Mouse (Mus musculus) lung, adult 2 months (tissue): ENCODE data around the gene Havcr2. TPM values are rescaled to one million over a fixed set of nuclear protein-coding genes. Genes with fewer than 3 reads are reported as not detected.
"Not testable (repeated sequence)": the region's sequence is repeated elsewhere in the genome, so short reads cannot be mapped to it uniquely, and the experiment has no call there.

Experiments used
- DNase-seq: peaks from one replicate; pipeline ENCODE4 v3.0.0; 2022
- H3K4me1 ChIP-seq: fragments of 200-500 bp; 2 replicates; pipeline ENCODE4 v1.6.1; 2011; ENCODE audit warnings: low read length; ENCODE audit not compliant: control insufficient read depth, insufficient read depth
- H3K4me3 ChIP-seq: fragments of 200-500 bp; replicated peaks from 2 replicates; pipeline ENCODE3; 2011; ENCODE audit warnings: low read depth, mild to moderate bottlenecking, control low read depth, low read length; ENCODE audit errors: extremely low read depth
- CTCF ChIP-seq: fragments of 200-500 bp; IDR thresholded peaks from 2 replicates; pipeline ENCODE4 v1.5.1; 2011; ENCODE audit warnings: mild to moderate bottlenecking, low read length, control low read depth; ENCODE audit not compliant: insufficient read depth
- POLR2A ChIP-seq: fragments of 200-500 bp; IDR thresholded peaks from 2 replicates; pipeline ENCODE4 v1.6.1; 2011; ENCODE audit warnings: low read depth, mild to moderate bottlenecking, control low read depth, low read length, borderline replicate concordance; ENCODE audit errors: extremely low read depth
- WGBS: fragments of 180-500 bp; shearing (Covaris S2); methylation state at CpG from one replicate; pipeline ENCODE4 v1.1.7; 2018; 5-methylcytosine and 5-hydroxymethylcytosine counted together
- polyA plus RNA-seq: library from polyadenylated mRNA; depleted of rRNA; stranded (reverse); fragments of >200 nt; gene quantifications from 2 replicates; pipeline ENCODE4 v1.2.3, GENCODE M21; 2012; rRNA removed

Havcr2 gene
- polyA plus RNA-seq, 1 experiment, result 1.8 TPM

- H3K4me3 ChIP-seq, result no peak overlapping the region
- TF ChIP-seq CTCF (no peak), POLR2A (no peak)
- no peak for DNase-seq
- WGBS, result 74% methylated on average over 2 of the region's 2 CpGs
- H3K4me1 ChIP-seq, result no peaks in the 10 kb centered on the region
These were observed 33.9 kb downstream of the Havcr2 start for GRCm38 (mm10) chr11:46488650-46489049.

- Histone ChIP-seq H3K4me1 (no peaks in the 10 kb centered on the region), H3K4me3 (no peak overlapping the region)
- no peak for DNase-seq
- no peak for TF ChIP-seq POLR2A
- no peak for TF ChIP-seq CTCF
- 57% methylated on average over 3 of the region's 3 CpGs for WGBS
These were observed 52.4 kb downstream of the Havcr2 start for GRCm38 (mm10) chr11:46507146-46507545.

- DNase-seq, result no peak
- 96% methylated on average over 5 of the region's 5 CpGs for WGBS
- Histone ChIP-seq H3K4me3 (no peak overlapping the region), H3K4me1 (no peaks in the 10 kb centered on the region)
- TF ChIP-seq POLR2A (no peak), CTCF (no peak)
These were observed 55.2 kb downstream of the Havcr2 start for GRCm38 (mm10) chr11:46509900-46510299.

- WGBS, result 73% methylated on average over 5 of the region's 5 CpGs
- not testable (repeated sequence) for DNase-seq, H3K4me1 ChIP-seq, H3K4me3 ChIP-seq
These were observed 66.6 kb downstream of the Havcr2 start for GRCm38 (mm10) chr11:46521341-46521740.

- TF ChIP-seq POLR2A, result no peak
- 0 out of 2 replicates have a peak, but pooled peaks have one; percentile 9 for TF ChIP-seq CTCF
These were observed 68.0 kb downstream of the Havcr2 start for GRCm38 (mm10) chr11:46522719-46523118.

GRCm38 (mm10) chr11:46523912-46524311 lies 69.2 kb downstream of the Havcr2 start, which contains the start of gene Gm12169:
TSS of gene Gm12169 (plus strand) at chr11:46524212.
- WGBS, result 87% methylated on average over 2 of the region's 2 CpGs
- Histone ChIP-seq H3K4me3 (no peak within 1 kb of the TSS), H3K4me1 (no peaks in the 10 kb centered on the region)
- DNase-seq, result no peak
- TF ChIP-seq POLR2A, result no peak
- no peak for TF ChIP-seq CTCF

More at GRCm38 (mm10) chr11:46522719-46523118, 68.0 kb downstream of the Havcr2 start:
- no peak for DNase-seq
- 77% methylated on average over 3 of the region's 3 CpGs for WGBS
- H3K4me1 ChIP-seq, result no peaks in the 10 kb centered on the region
- no peak overlapping the region for H3K4me3 ChIP-seq

GRCm38 (mm10) chr11:46530149-46530548 lies 75.4 kb downstream of the Havcr2 start:
- no peak for DNase-seq
- WGBS, result 70% methylated on average over 4 of the region's 4 CpGs
- TF ChIP-seq CTCF, result no peak
- no peak for TF ChIP-seq POLR2A

More at GRCm38 (mm10) chr11:46530149-46530548, 75.4 kb downstream of the Havcr2 start:
- no peaks in the 10 kb centered on the region for H3K4me1 ChIP-seq
- no peak overlapping the region for H3K4me3 ChIP-seq

Other genes with a start within 250 kb of the Havcr2 start
- gene Fndc9, start 219.4 kb upstream of the Havcr2 start, polyA plus RNA-seq, result 2.6 TPM in 1 of 2 replicates, not detected in the other
- gene Cyfip2, start 142.1 kb upstream of the Havcr2 start, polyA plus RNA-seq, result 5.5 and 9.3 TPM in 2 replicates
- 1.4 and 1.7 TPM in 2 replicates for gene Itk, start 65.4 kb upstream of the Havcr2 start, polyA plus RNA-seq
- gene Fam71b, start 58.4 kb upstream of the Havcr2 start, polyA plus RNA-seq, result 0.14 and 0.41 TPM in 2 replicates
- gene Med7, start 18.0 kb upstream of the Havcr2 start, polyA plus RNA-seq, result 12.0 and 14.5 TPM in 2 replicates
- not detected in 2 replicates for gene Gm12169, start 69.3 kb downstream of the Havcr2 start, polyA plus RNA-seq
- 0.11 TPM in 1 of 2 replicates, not detected in the other for gene BC053393, start 116.6 kb downstream of the Havcr2 start, polyA plus RNA-seq
- gene Dppa1, start 174.3 kb downstream of the Havcr2 start, polyA plus RNA-seq, result not detected in 2 replicates